18 mouse cellular contexts compared by ENCODE assay signal in the genomic region with DNA sequence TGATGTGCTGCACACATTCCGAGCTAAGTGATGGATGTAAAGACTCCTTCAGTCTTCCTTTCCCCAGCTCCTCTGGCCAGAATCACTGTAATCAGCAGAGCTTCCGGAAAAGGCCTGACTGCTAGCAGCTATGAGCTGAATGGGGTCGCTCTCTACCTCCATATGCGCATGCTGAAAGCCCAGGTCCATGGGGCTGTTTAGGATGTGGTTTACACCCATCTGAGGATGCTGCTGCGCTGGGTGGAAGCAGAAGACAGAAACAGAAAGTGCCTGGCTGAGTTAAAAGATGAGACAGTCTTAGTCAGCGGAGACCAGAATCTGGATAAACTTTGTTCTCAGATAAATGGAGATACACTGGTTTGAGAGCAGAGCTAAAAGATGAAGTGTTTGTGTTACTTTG.
A peak's percentile ranks its signal among the peaks of the same experiment; 100 is the strongest.
DNase-seq lines count a peak whose midpoint lies in the region; ATAC-seq and TF ChIP-seq lines count a peak whose summit lies in the region.
"Had no signal": no experiment of that assay in that cellular context is flagged by ENCODE, and none has a peak within 500 bp of the region (broad histone marks: within the 10 kb centered on the region; RNA-seq: fewer than 3 reads in every experiment).

No protein-coding gene starts in this region.

- peak; percentile 28 to 35 for DNase-seq in spleen, postnatal 36 days (ENCODE audit: low spot score in 2 of 2)
- no peak for DNase-seq in spleen, adult 12 weeks (ENCODE audit: low spot score)
- peak; percentile 67 for DNase-seq in thymus, adult 2 months
- DNase-seq in right cerebral cortex, postnatal 10 days (ENCODE audit: low spot score in 2 of 2) = no peak
- DNase-seq in Muller cell, postnatal 12 days (ENCODE audit: inconsistent ontology term) = no peak
- DNase-seq: adrenal gland, adult 2 months; cerebellum, adult 9-11 months; gastrocnemius, postnatal 25 days; kidney, adult 8-10 months; kidney, postnatal 4 days; midbrain, embryonic 14.5 days had no signal

- 10% methylated on average over 6 of the region's 6 CpGs for WGBS in thymus, adult 2 months
- 77% methylated on average over 6 of the region's 6 CpGs for WGBS in intestine, postnatal 0 days

- TF ChIP-seq POLR2A in thymus, adult 2 months (IDR thresholded peaks at IDR 0.05; ENCODE audit: control insufficient read depth, extremely low read depth, insufficient read depth, low read length, poor library complexity) = no peak

- H3K4me2 ChIP-seq in intestine, postnatal 0 days (replicated peaks; ENCODE audit: low read depth) = no peak overlapping the region
- H3K4me2 ChIP-seq: heart, embryonic 15.5 days; hindbrain, embryonic 12.5 days; limb, embryonic 15.5 days; neural tube, embryonic 13.5 days had no signal

- no peaks in the 10 kb centered on the region for H3K36me3 ChIP-seq in thymus, adult 2 months (ENCODE audit: control insufficient read depth, insufficient read depth, low read length)
- H3K36me3 ChIP-seq in intestine, postnatal 0 days (ENCODE audit: control insufficient read depth, insufficient read depth) = no peaks in the 10 kb centered on the region
- H3K36me3 ChIP-seq: embryonic facial prominence, embryonic 10.5 days; heart, embryonic 15.5 days; hindbrain, embryonic 12.5 days; limb, embryonic 15.5 days; neural tube, embryonic 13.5 days had no signal

- H3K4me1 ChIP-seq in thymus, adult 2 months (replicated peaks; ENCODE audit: control insufficient read depth, insufficient read depth, low read length) = peaks cover 2% of the 10 kb centered on the region; the same call in 1 of the 2 replicates
- H3K4me1 ChIP-seq in intestine, postnatal 0 days (replicated peaks; ENCODE audit: control insufficient read depth, insufficient read depth, low read length) = 0 out of 2 replicates have a peak, but pooled peaks cover 2% of the 10 kb centered on the region
- H3K4me1 ChIP-seq: embryonic facial prominence, embryonic 10.5 days; heart, embryonic 15.5 days; hindbrain, embryonic 12.5 days; limb, embryonic 15.5 days; neural tube, embryonic 13.5 days had no signal

- no peaks in the 10 kb centered on the region for H3K9me3 ChIP-seq in intestine, postnatal 0 days (ENCODE audit: control insufficient read depth)
- H3K9me3 ChIP-seq: embryonic facial prominence, embryonic 10.5 days; heart, embryonic 15.5 days; hindbrain, embryonic 12.5 days; limb, embryonic 15.5 days; neural tube, embryonic 13.5 days had no signal

- peak; percentile 99 for ATAC-seq in inflammation-experienced regulatory T-cells, adult 6 months
- ATAC-seq in intestine, postnatal 0 days = no peak

- no peaks in the 10 kb centered on the region for H3K27me3 ChIP-seq in thymus, adult 2 months (ENCODE audit: control insufficient read depth, insufficient read depth, low read length)
- H3K27me3 ChIP-seq in intestine, postnatal 0 days (replicated peaks; ENCODE audit: control insufficient read depth, insufficient read depth, low read length) = no peaks in the 10 kb centered on the region
- H3K27me3 ChIP-seq: heart, embryonic 15.5 days; hindbrain, embryonic 12.5 days; limb, embryonic 15.5 days; neural tube, embryonic 13.5 days had no signal

- H3K9ac ChIP-seq in intestine, postnatal 0 days (ENCODE audit: low read depth, low read length) = no peak overlapping the region
- H3K9ac ChIP-seq: heart, embryonic 15.5 days; hindbrain, embryonic 12.5 days; limb, embryonic 15.5 days; neural tube, embryonic 13.5 days had no signal

- H3K4me3 ChIP-seq in thymus, adult 2 months (ENCODE audit: control insufficient read depth, insufficient read depth, low read length) = no peak overlapping the region
- no peak overlapping the region for H3K4me3 ChIP-seq in intestine, postnatal 0 days (ENCODE audit: low read depth, low read length)
- H3K4me3 ChIP-seq: embryonic facial prominence, embryonic 10.5 days; heart, embryonic 15.5 days; hindbrain, embryonic 12.5 days; limb, embryonic 15.5 days; neural tube, embryonic 13.5 days had no signal

- H3K27ac ChIP-seq in thymus, adult 2 months (ENCODE audit: control insufficient read depth, insufficient read depth, low read length) = peak overlapping the region; percentile 49; the same call in 1 of the 2 replicates
- H3K27ac ChIP-seq in intestine, postnatal 0 days (ENCODE audit: low read depth, low read length) = no peak overlapping the region
- H3K27ac ChIP-seq: embryonic facial prominence, embryonic 10.5 days; heart, embryonic 15.5 days; hindbrain, embryonic 12.5 days; limb, embryonic 15.5 days; neural tube, embryonic 13.5 days had no signal

- no peak for TF ChIP-seq CTCF in thymus, adult 2 months (IDR thresholded peaks at IDR 0.05; ENCODE audit: borderline replicate concordance, control insufficient read depth, extremely low read depth, insufficient read depth, low read length, poor library complexity)
- TF ChIP-seq CTCF in intestine, postnatal 0 days (IDR thresholded peaks at IDR 0.05; ENCODE audit: low read depth) = no peak

Comparison
In these comparisons a context has a peak if more than half of its experiments do, and no peak if none do; other contexts are left out.
1. DNase-seq: peak in spleen, postnatal 36 days (2 of 2) and thymus, adult 2 months (single experiment); none in spleen, adult 12 weeks (single experiment), right cerebral cortex, postnatal 10 days (0 of 2) and Muller cell, postnatal 12 days (single experiment).